Mouse (Mus musculus) C2C12 (cell line): ENCODE measurements around the gene Mbtps2.

ENCODE experiments used
- CEBPB ChIP-seq: IDR thresholded peaks from one replicate; pipeline ENCODE4 v1.6.1; 2011; ENCODE audit warnings: low read depth, mild to moderate bottlenecking, control low read depth, moderate library complexity
- CTCF ChIP-seq: IDR thresholded peaks from one replicate; pipeline ENCODE4 v1.5.1; 2011; ENCODE audit not compliant: control insufficient read depth, insufficient read depth, insufficient read length
- MAX ChIP-seq: IDR thresholded peaks from one replicate; pipeline ENCODE4 v1.6.1; 2011; ENCODE audit warnings: mild to moderate bottlenecking, control low read depth
- MYOG ChIP-seq: IDR thresholded peaks from one replicate; pipeline ENCODE4 v1.6.1; 2011; ENCODE audit not compliant: control insufficient read depth, insufficient read length; ENCODE audit errors: extremely low read depth
- USF1 ChIP-seq: IDR thresholded peaks from one replicate; pipeline ENCODE4 v1.6.1; 2011; ENCODE audit warnings: low read depth, mild to moderate bottlenecking, control low read depth, moderate library complexity

DNA sequence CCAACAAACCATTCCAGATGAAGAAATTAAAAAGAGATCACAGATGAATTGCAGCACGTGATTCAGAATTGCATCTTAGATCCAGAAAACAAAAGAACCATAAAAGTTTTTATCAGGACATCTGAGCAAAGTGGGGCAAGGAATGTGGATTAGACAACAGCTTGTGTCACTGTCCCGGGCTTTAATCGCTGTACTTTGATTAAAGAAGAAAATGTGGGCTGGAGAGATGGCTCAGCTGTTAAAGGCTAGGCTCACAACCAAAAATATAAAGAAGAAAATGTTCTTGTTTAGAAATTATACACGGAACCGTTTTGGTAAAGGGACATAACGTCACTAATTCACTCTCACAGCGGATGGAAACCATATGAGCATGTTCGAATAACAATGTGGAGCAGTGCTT is 98.5 kb downstream of the Mbtps2 start:
- no peak for TF ChIP-seq MAX
- TF ChIP-seq MYOG, result no peak
- no peak for TF ChIP-seq USF1
- no peak for TF ChIP-seq CTCF
- TF ChIP-seq CEBPB, result no peak
